Comparison of ENCODE assay signal across 11 mouse cellular contexts in genomic region chr8:107437711-107438110, GRCm38 (mm10). TPM values are rescaled to one million over a fixed set of nuclear protein-coding genes. Genes with fewer than 3 reads are reported as not detected.
DNase-seq lines count a peak whose midpoint lies in the region; ATAC-seq and TF ChIP-seq lines count a peak whose summit lies in the region.
"Had no signal": no experiment of that assay in that cellular context is flagged by ENCODE, and none has a peak within 500 bp of the region (broad histone marks: within the 10 kb centered on the region; RNA-seq: fewer than 3 reads in every experiment).

No protein-coding gene starts in this region.

- no peaks in the 10 kb centered on the region for H3K27me3 ChIP-seq in liver, adult 2 months (ENCODE audit: control insufficient read depth, insufficient read depth, low read length)
- peaks cover 3% of the 10 kb centered on the region; the same call in 1 of the 2 replicates for H3K27me3 ChIP-seq in erythroblast, embryonic 14.5 days (ENCODE audit: control insufficient read depth)
- H3K27me3 ChIP-seq in neural tube, embryonic 13.5 days, result no peaks in the 10 kb centered on the region
- no peaks in the 10 kb centered on the region for H3K27me3 ChIP-seq in forebrain, embryonic 12.5 days

- H3K27ac ChIP-seq in liver, adult 2 months (replicated peaks; ENCODE audit: insufficient read depth, low read depth, low read length), result no peak overlapping the region
- no peak overlapping the region for H3K27ac ChIP-seq in neural tube, embryonic 13.5 days (replicated peaks)
- no peak overlapping the region for H3K27ac ChIP-seq in forebrain, embryonic 12.5 days

- ATAC-seq in neural tube, embryonic 13.5 days (ENCODE audit: low read depth), result no peak
- no peak for ATAC-seq in forebrain, embryonic 12.5 days (ENCODE audit: low FRiP score)

- 17% methylated on average over 2 of the region's 2 CpGs for WGBS in liver, adult 2 months
- 66% methylated on average over 2 of the region's 2 CpGs for WGBS in neural tube, embryonic 13.5 days
- 64% methylated on average over 2 of the region's 2 CpGs for WGBS in forebrain, embryonic 12.5 days

- H3K9me3 ChIP-seq in erythroblast, embryonic 14.5 days (ENCODE audit: control insufficient read depth, low read length), result no peaks in the 10 kb centered on the region
- no peaks in the 10 kb centered on the region for H3K9me3 ChIP-seq in neural tube, embryonic 13.5 days
- H3K9me3 ChIP-seq in forebrain, embryonic 12.5 days, result no peaks in the 10 kb centered on the region

- no peak overlapping the region for H3K4me3 ChIP-seq in liver, adult 2 months (ENCODE audit: insufficient read depth, low read depth, low read length)
- H3K4me3 ChIP-seq in erythroblast, embryonic 14.5 days (replicated peaks), result peak overlapping the region; percentile 96
- no peak overlapping the region for H3K4me3 ChIP-seq in neural tube, embryonic 13.5 days
- no peak overlapping the region for H3K4me3 ChIP-seq in forebrain, embryonic 12.5 days (replicated peaks)

- intact Hi-C loops in left cerebral cortex, postnatal 36 days (cut with DNase I), result no loop called here

- H3K4me1 ChIP-seq in liver, adult 2 months (ENCODE audit: control insufficient read depth, insufficient read depth, low read length), result peaks cover 5% of the 10 kb centered on the region; the same call in 1 of the 2 replicates
- peaks cover 62% of the 10 kb centered on the region for H3K4me1 ChIP-seq in erythroblast, embryonic 14.5 days (ENCODE audit: control insufficient read depth)
- peaks cover 20% of the 10 kb centered on the region for H3K4me1 ChIP-seq in neural tube, embryonic 13.5 days (replicated peaks)
- peaks cover 14% of the 10 kb centered on the region for H3K4me1 ChIP-seq in forebrain, embryonic 12.5 days

- peaks cover 16% of the 10 kb centered on the region; the same call in 1 of the 2 replicates for H3K79me2 ChIP-seq in liver, adult 2 months (ENCODE audit: control insufficient read depth, insufficient read depth, low read length)

- TF ChIP-seq POLR2A in liver, adult 2 months (IDR thresholded peaks at IDR 0.05; ENCODE audit: extremely low read depth, insufficient read depth, low read length), result no peak

- DNase-seq in liver, adult 2 months (ENCODE audit: extremely low read depth, low read depth, low spot score), result peak; percentile 53
- no peak for DNase-seq in liver
- DNase-seq in kidney, postnatal 25 days, result peak; percentile 62 to 80
- DNase-seq in thymus, postnatal 14 days, result no peak
- no peak for DNase-seq in left cerebral cortex, postnatal 36 days (ENCODE audit: low spot score in 2 of 2)
- DNase-seq: adrenal gland, adult 2 months; cerebellum, postnatal 10 days; layer of hippocampus, adult 9-11 months had no signal

- H3K4me2 ChIP-seq in neural tube, embryonic 13.5 days, result peak overlapping the region; percentile 75; the same call in 1 of the 2 replicates
- H3K4me2 ChIP-seq in forebrain, embryonic 12.5 days, result no peak overlapping the region

- H3K9ac ChIP-seq in liver, adult 2 months (ENCODE audit: low read depth, low read length), result no peak overlapping the region
- H3K9ac ChIP-seq in neural tube, embryonic 13.5 days, result no peak overlapping the region
- H3K9ac ChIP-seq in forebrain, embryonic 12.5 days, result no peak overlapping the region

- TF ChIP-seq CTCF in liver, adult 2 months (IDR thresholded peaks at IDR 0.05; ENCODE audit: low read depth, low read length), result no peak

- no peaks in the 10 kb centered on the region for H3K36me3 ChIP-seq in liver, adult 2 months (ENCODE audit: control insufficient read depth, insufficient read depth, low read length)
- H3K36me3 ChIP-seq in erythroblast, embryonic 14.5 days (ENCODE audit: control insufficient read depth), result peaks cover 36% of the 10 kb centered on the region
- no peaks in the 10 kb centered on the region for H3K36me3 ChIP-seq in neural tube, embryonic 13.5 days
- no peaks in the 10 kb centered on the region for H3K36me3 ChIP-seq in forebrain, embryonic 12.5 days (replicated peaks)

RNA-seq across cellular contexts. Expression of gene Wwp2, which starts 1.5 kb away (rescaled TPM):
- 11.8 and 14.4 TPM in 2 replicates for total RNA-seq in liver, adult 2 months (2014; rRNA removed)
- 13.0 and 15.0 TPM in 2 replicates for polyA plus RNA-seq in liver, adult 2 months (2012; rRNA removed)
- polyA plus RNA-seq in erythroblast, embryonic 14.5 days (2012), result 11.3 and 12.4 TPM in 2 replicates
- 41.2 and 60.3 TPM in 2 replicates for polyA plus RNA-seq in neural tube, embryonic 13.5 days (2015; fragmentation: Nextera tagmentation; extraction: Ambion mirVana)
- 10 to 100 TPM; 37.6 to 40.5 TPM for total RNA-seq in left cerebral cortex, postnatal 36 days (2021)
- 66.0 and 66.3 TPM in 2 replicates for polyA plus RNA-seq in forebrain, embryonic 12.5 days (2016; fragmentation: Nextera tagmentation; extraction: Ambion mirVana)

RNA-seq across cellular contexts. Expression of gene Nob1, which starts 12.9 kb away (rescaled TPM):
- total RNA-seq in liver, adult 2 months (2014; rRNA removed), result 2.4 and 2.8 TPM in 2 replicates
- 11.2 and 14.3 TPM in 2 replicates for polyA plus RNA-seq in liver, adult 2 months (2012; rRNA removed)
- 1.2 and 2.1 TPM in 2 replicates for polyA plus RNA-seq in erythroblast, embryonic 14.5 days (2012)
- 68.5 and 71.5 TPM in 2 replicates for polyA plus RNA-seq in neural tube, embryonic 13.5 days (2015; fragmentation: Nextera tagmentation; extraction: Ambion mirVana)
- 10 to 100 TPM; 35.7 to 36.2 TPM for total RNA-seq in left cerebral cortex, postnatal 36 days (2021)
- 80.4 and 83.5 TPM in 2 replicates for polyA plus RNA-seq in forebrain, embryonic 12.5 days (2016; fragmentation: Nextera tagmentation; extraction: Ambion mirVana)

RNA-seq across cellular contexts. Expression of gene Nqo1, which starts 34.7 kb away (rescaled TPM):
- total RNA-seq in liver, adult 2 months (2014; rRNA removed), result 20.0 and 20.6 TPM in 2 replicates
- 12.6 and 13.8 TPM in 2 replicates for polyA plus RNA-seq in liver, adult 2 months (2012; rRNA removed)
- polyA plus RNA-seq in erythroblast, embryonic 14.5 days (2012), result 0.13 and 0.26 TPM in 2 replicates
- polyA plus RNA-seq in neural tube, embryonic 13.5 days (2015; fragmentation: Nextera tagmentation; extraction: Ambion mirVana), result 3.9 and 4.4 TPM in 2 replicates
- 1 to 10 TPM; 5.1 to 5.4 TPM for total RNA-seq in left cerebral cortex, postnatal 36 days (2021)
- polyA plus RNA-seq in forebrain, embryonic 12.5 days (2016; fragmentation: Nextera tagmentation; extraction: Ambion mirVana), result 4.4 TPM in 2 replicates

Comparison
In these comparisons a context has a peak if more than half of its experiments do, and no peak if none do; other contexts are left out.
1. DNase-seq: peak in liver, adult 2 months (single experiment) and kidney, postnatal 25 days (2 of 2); none in liver (single experiment), thymus, postnatal 14 days (single experiment) and left cerebral cortex, postnatal 36 days (0 of 2).